Comparison of ENCODE assay signal across 20 mouse cellular contexts in the genomic region with DNA sequence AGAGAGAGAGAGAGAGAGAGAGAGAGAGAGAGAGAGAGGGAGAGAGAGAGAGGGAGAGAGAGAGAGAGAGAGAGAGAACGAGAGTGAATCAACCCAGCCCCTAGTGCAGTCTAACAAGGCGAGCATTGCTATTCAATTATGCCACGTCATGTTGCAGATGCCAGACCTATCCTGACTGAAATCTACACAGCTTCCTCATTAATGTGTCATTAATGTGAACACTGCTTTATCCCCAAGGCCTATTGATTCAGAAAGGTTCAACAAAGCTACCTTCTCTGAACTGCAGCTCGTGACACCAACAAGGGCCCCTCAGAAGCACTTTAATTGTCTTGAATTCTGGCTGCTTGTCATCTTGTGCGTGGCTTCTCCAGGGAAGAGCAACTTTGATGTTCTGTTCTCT.
DNase-seq lines count a peak whose midpoint lies in the region; ATAC-seq lines count a peak whose summit lies in the region.
"Had no signal": no experiment of that assay in that cellular context is flagged by ENCODE, and none has a peak within 500 bp of the region (broad histone marks: within the 10 kb centered on the region; RNA-seq: fewer than 3 reads in every experiment).

No protein-coding gene starts in this region.

- H3K36me3 ChIP-seq in forebrain, embryonic 13.5 days (ENCODE audit: poor library complexity, severe bottlenecking): no peaks in the 10 kb centered on the region
- no peaks in the 10 kb centered on the region for H3K36me3 ChIP-seq in forebrain, embryonic 12.5 days (replicated peaks)
- H3K36me3 ChIP-seq in midbrain, embryonic 10.5 days: no peaks in the 10 kb centered on the region
- H3K36me3 ChIP-seq in midbrain, embryonic 16.5 days (ENCODE audit: control insufficient read depth, insufficient read depth, low read length): no peaks in the 10 kb centered on the region
- H3K36me3 ChIP-seq in midbrain, embryonic 15.5 days (replicated peaks): no peaks in the 10 kb centered on the region
- H3K36me3 ChIP-seq in kidney, embryonic 15.5 days: no peaks in the 10 kb centered on the region
- H3K36me3 ChIP-seq: embryonic facial prominence, embryonic 12.5 days; forebrain, embryonic 15.5 days; G1E; heart, embryonic 13.5 days; hindbrain, embryonic 12.5 days had no signal

- H3K9me3 ChIP-seq in forebrain, embryonic 13.5 days (replicated peaks): no peaks in the 10 kb centered on the region
- H3K9me3 ChIP-seq in forebrain, embryonic 12.5 days: no peaks in the 10 kb centered on the region
- H3K9me3 ChIP-seq in midbrain, embryonic 10.5 days (replicated peaks): no peaks in the 10 kb centered on the region
- no peaks in the 10 kb centered on the region for H3K9me3 ChIP-seq in midbrain, embryonic 16.5 days (replicated peaks; ENCODE audit: control insufficient read depth, low read length, poor library complexity, severe bottlenecking)
- no peaks in the 10 kb centered on the region for H3K9me3 ChIP-seq in midbrain, embryonic 15.5 days
- H3K9me3 ChIP-seq in kidney, embryonic 15.5 days (replicated peaks): no peaks in the 10 kb centered on the region
- H3K9me3 ChIP-seq: embryonic facial prominence, embryonic 12.5 days; forebrain, embryonic 15.5 days; heart, embryonic 13.5 days; hindbrain, embryonic 12.5 days had no signal

- H3K4me3 ChIP-seq in forebrain, embryonic 13.5 days: no peak overlapping the region
- H3K4me3 ChIP-seq in forebrain, embryonic 12.5 days (replicated peaks): no peak overlapping the region
- H3K4me3 ChIP-seq in midbrain, embryonic 10.5 days: no peak overlapping the region
- H3K4me3 ChIP-seq in midbrain, embryonic 16.5 days (ENCODE audit: low read depth, low read length): no peak overlapping the region
- no peak overlapping the region for H3K4me3 ChIP-seq in midbrain, embryonic 15.5 days
- no peak overlapping the region for H3K4me3 ChIP-seq in kidney, embryonic 15.5 days (replicated peaks)
- H3K4me3 ChIP-seq: embryonic facial prominence, embryonic 12.5 days; forebrain, embryonic 15.5 days; heart, embryonic 13.5 days; hindbrain, embryonic 12.5 days had no signal

- peaks cover 7% of the 10 kb centered on the region for H3K4me1 ChIP-seq in forebrain, embryonic 13.5 days
- no peaks in the 10 kb centered on the region; the same call in 1 of the 2 replicates for H3K4me1 ChIP-seq in forebrain, embryonic 12.5 days
- H3K4me1 ChIP-seq in midbrain, embryonic 10.5 days: peaks cover 26% of the 10 kb centered on the region
- H3K4me1 ChIP-seq in midbrain, embryonic 16.5 days (ENCODE audit: control insufficient read depth, insufficient read depth, low read length): peaks cover 5% of the 10 kb centered on the region; the same call in 1 of the 2 replicates
- peaks cover 10% of the 10 kb centered on the region; the same call in 1 of the 2 replicates for H3K4me1 ChIP-seq in midbrain, embryonic 15.5 days
- no peaks in the 10 kb centered on the region for H3K4me1 ChIP-seq in kidney, embryonic 15.5 days
- H3K4me1 ChIP-seq: embryonic facial prominence, embryonic 12.5 days; forebrain, embryonic 15.5 days; heart, embryonic 13.5 days had no signal

- no peaks in the 10 kb centered on the region for H3K27me3 ChIP-seq in forebrain, embryonic 13.5 days
- H3K27me3 ChIP-seq in forebrain, embryonic 12.5 days: no peaks in the 10 kb centered on the region
- H3K27me3 ChIP-seq in midbrain, embryonic 10.5 days (ENCODE audit: low read depth, poor library complexity, severe bottlenecking): no peaks in the 10 kb centered on the region
- H3K27me3 ChIP-seq in midbrain, embryonic 16.5 days (ENCODE audit: control insufficient read depth, insufficient read depth, low read depth, low read length): no peaks in the 10 kb centered on the region; the same call in 1 of the 2 replicates
- H3K27me3 ChIP-seq in midbrain, embryonic 15.5 days (replicated peaks): no peaks in the 10 kb centered on the region
- H3K27me3 ChIP-seq in kidney, embryonic 15.5 days: no peaks in the 10 kb centered on the region
- H3K27me3 ChIP-seq: embryonic facial prominence, embryonic 12.5 days; forebrain, embryonic 15.5 days; hindbrain, embryonic 12.5 days had no signal

- H3K4me2 ChIP-seq in forebrain, embryonic 13.5 days: no peak overlapping the region
- H3K4me2 ChIP-seq in forebrain, embryonic 12.5 days: no peak overlapping the region
- no peak overlapping the region for H3K4me2 ChIP-seq in midbrain, embryonic 16.5 days (ENCODE audit: low read length)
- no peak overlapping the region for H3K4me2 ChIP-seq in midbrain, embryonic 15.5 days
- H3K4me2 ChIP-seq in kidney, embryonic 15.5 days: no peak overlapping the region
- H3K4me2 ChIP-seq: embryonic facial prominence, embryonic 12.5 days; forebrain, embryonic 15.5 days; heart, embryonic 13.5 days; hindbrain, embryonic 12.5 days had no signal

- H3K27ac ChIP-seq in forebrain, embryonic 13.5 days: no peak overlapping the region
- H3K27ac ChIP-seq in forebrain, embryonic 12.5 days: no peak overlapping the region
- 0 out of 2 replicates have a peak overlapping the region, but pooled peaks have one; percentile 46 for H3K27ac ChIP-seq in midbrain, embryonic 10.5 days (replicated peaks)
- H3K27ac ChIP-seq in midbrain, embryonic 16.5 days (ENCODE audit: low read length): no peak overlapping the region
- peak overlapping the region; percentile 30; the same call in 1 of the 2 replicates for H3K27ac ChIP-seq in midbrain, embryonic 15.5 days
- no peak overlapping the region for H3K27ac ChIP-seq in kidney, embryonic 15.5 days
- H3K27ac ChIP-seq: embryonic facial prominence, embryonic 12.5 days; forebrain, embryonic 15.5 days; heart, embryonic 13.5 days; hindbrain, embryonic 12.5 days had no signal

- WGBS in forebrain, embryonic 13.5 days: 14% methylated on average over 5 of the region's 5 CpGs
- WGBS in forebrain, embryonic 12.5 days: 16% methylated on average over 5 of the region's 5 CpGs
- WGBS in midbrain, embryonic 10.5 days: 44% methylated on average over 5 of the region's 5 CpGs
- 13% methylated on average over 5 of the region's 5 CpGs for WGBS in midbrain, embryonic 16.5 days
- 19% methylated on average over 5 of the region's 5 CpGs for WGBS in midbrain, embryonic 15.5 days
- WGBS in kidney, embryonic 15.5 days: 68% methylated on average over 5 of the region's 5 CpGs

- no peak overlapping the region for H3K9ac ChIP-seq in forebrain, embryonic 13.5 days
- H3K9ac ChIP-seq in forebrain, embryonic 12.5 days: no peak overlapping the region
- no peak overlapping the region for H3K9ac ChIP-seq in midbrain, embryonic 16.5 days (ENCODE audit: low read depth, low read length)
- H3K9ac ChIP-seq in midbrain, embryonic 15.5 days: no peak overlapping the region
- H3K9ac ChIP-seq in kidney, embryonic 15.5 days: no peak overlapping the region
- H3K9ac ChIP-seq: embryonic facial prominence, embryonic 12.5 days; forebrain, embryonic 15.5 days; heart, embryonic 13.5 days; hindbrain, embryonic 12.5 days had no signal

- peak; percentile 33; the same call in 1 of the 2 replicates for ATAC-seq in forebrain, embryonic 13.5 days
- no peak; the same call in 1 of the 2 replicates for ATAC-seq in forebrain, embryonic 12.5 days (ENCODE audit: low FRiP score)
- no peak for ATAC-seq in midbrain, embryonic 16.5 days
- 0 out of 2 replicates have a peak, but pooled peaks have one; percentile 42 for ATAC-seq in midbrain, embryonic 15.5 days (replicated peaks)
- ATAC-seq in kidney, embryonic 15.5 days (replicated peaks; ENCODE audit: low FRiP score): no peak
- ATAC-seq: CD4-positive, CD25-positive, alpha-beta regulatory T cell, adult 4 months; forebrain, embryonic 15.5 days; hindbrain, embryonic 16.5 days had no signal

- DNase-seq in midbrain, embryonic 10.5 days (ENCODE audit: low spot score): no peak
- DNase-seq in left cerebral cortex, adult 18-20 months (ENCODE audit: low spot score in 2 of 2): no peak
- DNase-seq: adrenal gland, postnatal 10 days; B cell, adult 2 months; cerebellum, adult 11-12 months; cerebellum, adult 9-10 months; gastrocnemius, postnatal 14 days; heart, postnatal 36 days had no signal

Comparison
In these comparisons a context has a peak if more than half of its experiments do, and no peak if none do; other contexts are left out.
1. ATAC-seq: peak in forebrain, embryonic 13.5 days (single experiment) and midbrain, embryonic 15.5 days (single experiment); none in forebrain, embryonic 12.5 days (single experiment), midbrain, embryonic 16.5 days (single experiment) and kidney, embryonic 15.5 days (single experiment).
2. H3K27ac ChIP-seq: peak in midbrain, embryonic 10.5 days (single experiment) and midbrain, embryonic 15.5 days (single experiment); none in forebrain, embryonic 13.5 days (single experiment), forebrain, embryonic 12.5 days (single experiment), midbrain, embryonic 16.5 days (single experiment) and kidney, embryonic 15.5 days (single experiment).